Comparison of ENCODE assay signal across 8 mouse cellular contexts in genomic region chr8:3392293-3392692, GRCm38 (mm10). TPM values are rescaled to one million over a fixed set of nuclear protein-coding genes. Genes with fewer than 3 reads are reported as not detected.
A peak's percentile ranks its signal among the peaks of the same experiment; 100 is the strongest.
DNase-seq lines count a peak whose midpoint lies in the region; ATAC-seq and TF ChIP-seq lines count a peak whose summit lies in the region.

No protein-coding gene starts in this region.

- H3K27ac ChIP-seq in cerebellum, adult 2 months (ENCODE audit: insufficient read depth, low read length), result no peak overlapping the region
- H3K27ac ChIP-seq in liver, embryonic 12.5 days, result peak overlapping the region; percentile 69
- no peak overlapping the region for H3K27ac ChIP-seq in stomach, embryonic 16.5 days (ENCODE audit: low read length)

- no peak for DNase-seq in cerebellum, adult 2 months
- DNase-seq in cerebellum, adult 9-10 months, result no peak
- no peak for DNase-seq in embryo, embryonic 11 days
- DNase-seq in spleen, postnatal 14 days (ENCODE audit: low spot score in 2 of 2), result no peak

- no peaks in the 10 kb centered on the region for H3K9me3 ChIP-seq in megakaryocyte, embryonic 14.5 days
- H3K9me3 ChIP-seq in liver, embryonic 12.5 days (replicated peaks), result no peaks in the 10 kb centered on the region
- no peaks in the 10 kb centered on the region for H3K9me3 ChIP-seq in stomach, embryonic 16.5 days (replicated peaks; ENCODE audit: control insufficient read depth, low read length)

- H3K36me3 ChIP-seq in megakaryocyte, embryonic 14.5 days (replicated peaks; ENCODE audit: low read length), result peaks cover 27% of the 10 kb centered on the region
- H3K36me3 ChIP-seq in liver, embryonic 12.5 days, result peaks cover 10% of the 10 kb centered on the region
- no peaks in the 10 kb centered on the region for H3K36me3 ChIP-seq in stomach, embryonic 16.5 days (ENCODE audit: control insufficient read depth, insufficient read depth, low read length)

- TF ChIP-seq CTCF in cerebellum, adult 2 months (IDR thresholded peaks at IDR 0.05; ENCODE audit: borderline replicate concordance, insufficient read depth, low read depth, low read length), result no peak

- peak overlapping the region; percentile 94 for H3K4me3 ChIP-seq in cerebellum, adult 2 months (replicated peaks; ENCODE audit: insufficient read depth, low read depth, low read length)
- peak overlapping the region; percentile 98 for H3K4me3 ChIP-seq in megakaryocyte, embryonic 14.5 days (replicated peaks)
- H3K4me3 ChIP-seq in liver, embryonic 12.5 days, result peak overlapping the region; percentile 80
- H3K4me3 ChIP-seq in stomach, embryonic 16.5 days (replicated peaks; ENCODE audit: low read length), result peak overlapping the region; percentile 75

- peaks cover 4% of the 10 kb centered on the region; the same call in 1 of the 2 replicates for H3K4me1 ChIP-seq in cerebellum, adult 2 months (ENCODE audit: control insufficient read depth, insufficient read depth, low read length)
- peaks cover 40% of the 10 kb centered on the region for H3K4me1 ChIP-seq in megakaryocyte, embryonic 14.5 days
- peaks cover 42% of the 10 kb centered on the region for H3K4me1 ChIP-seq in liver, embryonic 12.5 days
- peaks cover 19% of the 10 kb centered on the region for H3K4me1 ChIP-seq in stomach, embryonic 16.5 days (ENCODE audit: control insufficient read depth, insufficient read depth, low read length)

- 39% methylated on average over 4 of the region's 4 CpGs for WGBS in cerebellum, adult 2 months
- WGBS in liver, embryonic 12.5 days (ENCODE audit: insufficient replicate concordance), result 14% methylated on average over 4 of the region's 4 CpGs
- 34% methylated on average over 4 of the region's 4 CpGs for WGBS in stomach, embryonic 16.5 days

- peak overlapping the region; percentile 86 for H3K9ac ChIP-seq in liver, embryonic 12.5 days
- H3K9ac ChIP-seq in stomach, embryonic 16.5 days (ENCODE audit: low read length), result peak overlapping the region; percentile 80

- no peak for ATAC-seq in megakaryocyte, adult 5-6 weeks (ENCODE audit: poor library complexity, severe bottlenecking)
- ATAC-seq in liver, embryonic 12.5 days, result peak; percentile 57
- no peak for ATAC-seq in stomach, embryonic 16.5 days (ENCODE audit: insufficient read depth, low FRiP score)

- H3K4me2 ChIP-seq in liver, embryonic 12.5 days, result peak overlapping the region; percentile 91
- H3K4me2 ChIP-seq in stomach, embryonic 16.5 days (ENCODE audit: low read depth, low read length), result peak overlapping the region; percentile 76

- H3K27me3 ChIP-seq in cerebellum, adult 2 months (ENCODE audit: control insufficient read depth, insufficient read depth, low read length), result no peaks in the 10 kb centered on the region
- no peaks in the 10 kb centered on the region for H3K27me3 ChIP-seq in megakaryocyte, embryonic 14.5 days (replicated peaks)
- H3K27me3 ChIP-seq in liver, embryonic 12.5 days (replicated peaks), result no peaks in the 10 kb centered on the region
- H3K27me3 ChIP-seq in stomach, embryonic 16.5 days (ENCODE audit: control insufficient read depth, insufficient read depth, low read length), result no peaks in the 10 kb centered on the region

- no peak for TF ChIP-seq POLR2A in cerebellum, adult 2 months (IDR thresholded peaks at IDR 0.05; ENCODE audit: borderline replicate concordance, insufficient read depth, low read length)

RNA-seq across cellular contexts. Expression of gene Arhgef18, which starts 0.5 kb away (rescaled TPM):
- 31.2 and 34.0 TPM in 2 replicates for polyA plus RNA-seq in cerebellum, adult 2 months (2012; rRNA removed)
- 10.5 and 16.0 TPM in 2 replicates for polyA plus RNA-seq in megakaryocyte, embryonic 14.5 days (2012; ENCODE audit: insufficient read depth, low replicate concordance)
- 43.8 and 45.0 TPM in 2 replicates for total RNA-seq in megakaryocyte, adult 5-6 weeks (2015)
- total RNA-seq in megakaryocyte, adult 5-6 weeks (2017), result 38.4 and 45.7 TPM in 2 replicates
- 4.1 and 4.4 TPM in 2 replicates for polyA plus RNA-seq in liver, embryonic 12.5 days (2016; fragmentation: Nextera tagmentation; extraction: Ambion mirVana)
- polyA plus RNA-seq in stomach, embryonic 16.5 days (2015; fragmentation: Nextera tagmentation; extraction: Ambion mirVana), result 10.0 and 10.5 TPM in 2 replicates

RNA-seq across cellular contexts. Expression of gene A430078G23Rik, which starts 39.1 kb away (rescaled TPM):
- polyA plus RNA-seq in cerebellum, adult 2 months (2012; rRNA removed), result 0.10 TPM in 1 of 2 replicates, not detected in the other
- polyA plus RNA-seq in megakaryocyte, embryonic 14.5 days (2012; ENCODE audit: insufficient read depth, low replicate concordance), result 1.3 TPM in 1 of 2 replicates, not detected in the other
- total RNA-seq in megakaryocyte, adult 5-6 weeks (2015), result 17.0 and 17.9 TPM in 2 replicates
- 30.3 and 35.7 TPM in 2 replicates for total RNA-seq in megakaryocyte, adult 5-6 weeks (2017)
- polyA plus RNA-seq in liver, embryonic 12.5 days (2016; fragmentation: Nextera tagmentation; extraction: Ambion mirVana), result 0.81 and 0.87 TPM in 2 replicates
- polyA plus RNA-seq in stomach, embryonic 16.5 days (2015; fragmentation: Nextera tagmentation; extraction: Ambion mirVana), result 0.92 and 0.93 TPM in 2 replicates
